Mouse (Mus musculus): ENCODE results near the gene Josd2.

GRCm38 (mm10) chr7:44437188-44437587 is 30.6 kb upstream of the Josd2 start:
- TF ChIP-seq CTCF (IDR thresholded peaks at IDR 0.05; ENCODE audit: low read depth), result no peak
- TF ChIP-seq EP300 (optimal IDR thresholded peaks at IDR 0.05), result no peak
